Mouse (Mus musculus): ENCODE results near the gene Ramp3. TPM values are rescaled to one million over a fixed set of nuclear protein-coding genes. Genes with fewer than 3 reads are reported as not detected.

Gene Ramp3
- polyA plus RNA-seq, 1 experiment: 2.4 TPM

GRCm38 (mm10) chr11:6697751-6698150 is 39.4 kb downstream of the Ramp3 start:
- H3K36me3 ChIP-seq (ENCODE audit: control insufficient read depth, insufficient read depth, low read length): no peaks in the 10 kb centered on the region
- H3K27me3 ChIP-seq (ENCODE audit: control insufficient read depth, insufficient read depth, low read length): no peaks in the 10 kb centered on the region
- no peak for DNase-seq (ENCODE audit: low read depth in 1 of 2, low spot score in 2 of 2)
- no peak overlapping the region for H3K4me3 ChIP-seq (ENCODE audit: extremely low read depth, insufficient read depth, insufficient read length)
- TF ChIP-seq POLR2A (IDR thresholded peaks at IDR 0.05; ENCODE audit: low read depth, low read length): no peak
- no peak for TF ChIP-seq CTCF (IDR thresholded peaks at IDR 0.05; ENCODE audit: extremely low read depth, insufficient read depth, insufficient read length, insufficient replicate concordance)
- peaks cover 4% of the 10 kb centered on the region; the same call in 1 of the 2 replicates for H3K4me1 ChIP-seq (ENCODE audit: control insufficient read depth, insufficient read depth, insufficient read length)
- 86% methylated on average over 10 of the region's 10 CpGs for WGBS
- no peak overlapping the region for H3K27ac ChIP-seq (ENCODE audit: insufficient read depth, low read length)

GRCm38 (mm10) chr11:6698281-6698680 is 40.0 kb downstream of the Ramp3 start:
- Histone ChIP-seq H3K4me1 (ENCODE audit: control insufficient read depth, insufficient read depth, insufficient read length) (peaks cover 4% of the 10 kb centered on the region; the same call in 1 of the 2 replicates), H3K4me3 (ENCODE audit: extremely low read depth, insufficient read depth, insufficient read length) (no peak overlapping the region), H3K27ac (ENCODE audit: insufficient read depth, low read length) (no peak overlapping the region), H3K36me3 (ENCODE audit: control insufficient read depth, insufficient read depth, low read length) (no peaks in the 10 kb centered on the region), H3K27me3 (ENCODE audit: control insufficient read depth, insufficient read depth, low read length) (no peaks in the 10 kb centered on the region)
- TF ChIP-seq POLR2A (IDR thresholded peaks at IDR 0.05; ENCODE audit: low read depth, low read length) (no peak), CTCF (IDR thresholded peaks at IDR 0.05; ENCODE audit: extremely low read depth, insufficient read depth, insufficient read length, insufficient replicate concordance) (no peak)
- DNase-seq (ENCODE audit: low read depth in 1 of 2, low spot score in 2 of 2): no peak
- 90% methylated on average over 10 of the region's 10 CpGs for WGBS

- 54% methylated on average over 3 of the region's 3 CpGs for WGBS
- H3K4me1 ChIP-seq (ENCODE audit: control insufficient read depth, insufficient read depth, insufficient read length): no peaks in the 10 kb centered on the region
- H3K27me3 ChIP-seq (ENCODE audit: control insufficient read depth, insufficient read depth, low read length): no peaks in the 10 kb centered on the region
- no peaks in the 10 kb centered on the region for H3K36me3 ChIP-seq (ENCODE audit: control insufficient read depth, insufficient read depth, low read length)
- no peak overlapping the region for H3K4me3 ChIP-seq (ENCODE audit: extremely low read depth, insufficient read depth, insufficient read length)
- H3K27ac ChIP-seq (ENCODE audit: insufficient read depth, low read length): no peak overlapping the region
- TF ChIP-seq CTCF (IDR thresholded peaks at IDR 0.05; ENCODE audit: extremely low read depth, insufficient read depth, insufficient read length, insufficient replicate concordance) (no peak), POLR2A (IDR thresholded peaks at IDR 0.05; ENCODE audit: low read depth, low read length) (no peak)
- DNase-seq (ENCODE audit: low read depth in 1 of 2, low spot score in 2 of 2): no peak
Measured at GRCm38 (mm10) chr11:6702258-6702657, 43.9 kb downstream of the Ramp3 start.

GRCm38 (mm10) chr11:6704851-6705250 is 46.5 kb downstream of the Ramp3 start:
- Histone ChIP-seq H3K4me1 (ENCODE audit: control insufficient read depth, insufficient read depth, insufficient read length) (no peaks in the 10 kb centered on the region), H3K4me3 (ENCODE audit: extremely low read depth, insufficient read depth, insufficient read length) (no peak overlapping the region), H3K36me3 (ENCODE audit: control insufficient read depth, insufficient read depth, low read length) (no peaks in the 10 kb centered on the region), H3K27me3 (ENCODE audit: control insufficient read depth, insufficient read depth, low read length) (no peaks in the 10 kb centered on the region), H3K27ac (ENCODE audit: insufficient read depth, low read length) (no peak overlapping the region; the same call in 1 of the 2 replicates)
- TF ChIP-seq CTCF (IDR thresholded peaks at IDR 0.05; ENCODE audit: extremely low read depth, insufficient read depth, insufficient read length, insufficient replicate concordance) (no peak), POLR2A (IDR thresholded peaks at IDR 0.05; ENCODE audit: low read depth, low read length) (no peak)
- 45% methylated on average over 6 of the region's 6 CpGs for WGBS
- peak in 1 of 2 experiments; percentile 41 for DNase-seq (ENCODE audit: low read depth in 1 of 2, low spot score in 2 of 2)

- Histone ChIP-seq H3K27me3 (ENCODE audit: control insufficient read depth, insufficient read depth, low read length) (no peaks in the 10 kb centered on the region), H3K27ac (ENCODE audit: insufficient read depth, low read length) (peak overlapping the region; percentile 60), H3K4me1 (ENCODE audit: control insufficient read depth, insufficient read depth, insufficient read length) (no peaks in the 10 kb centered on the region), H3K36me3 (ENCODE audit: control insufficient read depth, insufficient read depth, low read length) (no peaks in the 10 kb centered on the region), H3K4me3 (ENCODE audit: extremely low read depth, insufficient read depth, insufficient read length) (no peak overlapping the region)
- TF ChIP-seq CTCF (IDR thresholded peaks at IDR 0.05; ENCODE audit: extremely low read depth, insufficient read depth, insufficient read length, insufficient replicate concordance) (no peak), POLR2A (IDR thresholded peaks at IDR 0.05; ENCODE audit: low read depth, low read length) (no peak)
- WGBS: 63% methylated on average over 5 of the region's 5 CpGs
- no peak for DNase-seq (ENCODE audit: low read depth in 1 of 2, low spot score in 2 of 2)
Measured at GRCm38 (mm10) chr11:6705516-6705915, 47.2 kb downstream of the Ramp3 start.

- 81% methylated on average over 13 of the region's 13 CpGs for WGBS
- peak in 1 of 2 experiments; percentile 14 for DNase-seq (ENCODE audit: low read depth in 1 of 2, low spot score in 2 of 2)
Measured at GRCm38 (mm10) chr11:6706796-6707195, 48.5 kb downstream of the Ramp3 start.

GRCm38 (mm10) chr11:6708437-6708836 is 50.1 kb downstream of the Ramp3 start:
- Histone ChIP-seq H3K27me3 (ENCODE audit: control insufficient read depth, insufficient read depth, low read length) (no peaks in the 10 kb centered on the region), H3K4me1 (ENCODE audit: control insufficient read depth, insufficient read depth, insufficient read length) (no peaks in the 10 kb centered on the region), H3K4me3 (ENCODE audit: extremely low read depth, insufficient read depth, insufficient read length) (no peak overlapping the region), H3K36me3 (ENCODE audit: control insufficient read depth, insufficient read depth, low read length) (no peaks in the 10 kb centered on the region), H3K27ac (ENCODE audit: insufficient read depth, low read length) (no peak overlapping the region)
- WGBS: 87% methylated on average over 7 of the region's 7 CpGs
- DNase-seq (ENCODE audit: low read depth in 1 of 2, low spot score in 2 of 2): no peak
- no peak for TF ChIP-seq CTCF (IDR thresholded peaks at IDR 0.05; ENCODE audit: extremely low read depth, insufficient read depth, insufficient read length, insufficient replicate concordance)
- no peak for TF ChIP-seq POLR2A (IDR thresholded peaks at IDR 0.05; ENCODE audit: low read depth, low read length)

More at GRCm38 (mm10) chr11:6706796-6707195, 48.5 kb downstream of the Ramp3 start:
- no peaks in the 10 kb centered on the region for H3K36me3 ChIP-seq (ENCODE audit: control insufficient read depth, insufficient read depth, low read length)
- H3K27ac ChIP-seq (ENCODE audit: insufficient read depth, low read length): 0 out of 2 replicates have a peak overlapping the region, but pooled peaks have one; percentile 45
- no peak for TF ChIP-seq POLR2A (IDR thresholded peaks at IDR 0.05; ENCODE audit: low read depth, low read length)
- TF ChIP-seq CTCF (IDR thresholded peaks at IDR 0.05; ENCODE audit: extremely low read depth, insufficient read depth, insufficient read length, insufficient replicate concordance): no peak
- H3K4me3 ChIP-seq (ENCODE audit: extremely low read depth, insufficient read depth, insufficient read length): no peak overlapping the region
- H3K4me1 ChIP-seq (ENCODE audit: control insufficient read depth, insufficient read depth, insufficient read length): no peaks in the 10 kb centered on the region
- no peaks in the 10 kb centered on the region for H3K27me3 ChIP-seq (ENCODE audit: control insufficient read depth, insufficient read depth, low read length)
